Mouse (Mus musculus): ENCODE data around the gene Cxadr. TPM values are rescaled to one million over a fixed set of nuclear protein-coding genes. Genes with fewer than 3 reads are reported as not detected.

The Cxadr gene
- polyA plus RNA-seq, 1 experiment from 2014 or later: 14.4 TPM

DNA sequence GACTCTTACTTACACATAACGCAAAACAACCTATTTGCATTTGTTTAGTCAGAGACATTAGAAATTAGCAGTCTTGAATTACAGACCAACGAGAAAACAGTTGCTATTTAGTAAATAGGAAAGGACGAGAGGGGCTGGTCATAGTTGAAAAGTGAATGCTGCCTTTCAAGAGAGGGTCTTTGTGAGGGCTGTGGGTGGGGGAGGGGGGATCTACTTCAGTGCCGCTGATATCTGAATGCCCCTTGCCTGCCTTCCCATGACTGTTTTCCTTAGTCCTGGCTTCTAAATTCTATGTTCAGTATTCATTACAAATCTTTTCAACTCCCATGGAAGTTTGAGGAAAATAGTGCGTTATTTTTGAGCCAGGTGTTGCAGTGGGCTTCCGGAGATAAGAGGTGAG is 12.7 kb downstream of the Cxadr start:
- Histone ChIP-seq H3K9ac (ENCODE audit: low read depth, low read length) (no peak overlapping the region), H3K9me3 (ENCODE audit: control insufficient read depth, low read length) (no peaks in the 10 kb centered on the region), H3K36me3 (ENCODE audit: control insufficient read depth, insufficient read depth, low read length) (no peaks in the 10 kb centered on the region), H3K27ac (replicated peaks; ENCODE audit: low read depth, low read length) (no peak overlapping the region), H3K27me3 (replicated peaks; ENCODE audit: control insufficient read depth, insufficient read depth, low read length) (no peaks in the 10 kb centered on the region), H3K4me2 (ENCODE audit: low read depth, low read length) (peak overlapping the region; percentile 37), H3K4me3 (ENCODE audit: low read depth, low read length) (no peak overlapping the region), H3K4me1 (ENCODE audit: control insufficient read depth, insufficient read depth, low read length) (peaks cover 10% of the 10 kb centered on the region; the same call in 1 of the 2 replicates)
- ATAC-seq (ENCODE audit: low read depth) (no peak), DNase-seq (ENCODE audit: low spot score) (no peak)
- 48% methylated on average over 6 of the region's 6 CpGs for WGBS

DNA sequence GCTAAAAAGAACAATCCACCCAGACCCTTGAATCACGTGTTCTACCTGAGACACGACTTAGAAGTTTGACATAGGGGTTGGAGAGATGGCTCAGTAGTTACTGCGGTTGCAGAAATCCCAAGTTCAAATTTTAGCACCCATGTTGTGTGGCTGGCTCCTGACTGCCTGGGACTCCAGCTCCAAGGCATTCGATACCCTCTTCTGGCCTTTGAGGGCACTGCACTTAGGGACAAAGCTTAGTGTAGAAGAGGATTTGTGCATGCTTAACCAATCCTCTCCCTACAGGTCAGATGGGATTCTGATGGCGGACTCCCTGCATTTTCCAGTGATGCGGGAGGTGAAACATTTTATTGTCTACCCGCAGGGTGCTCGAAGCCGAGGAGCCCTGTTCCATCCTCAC is 15.6 kb downstream of the Cxadr start:
- Histone ChIP-seq H3K27ac (replicated peaks; ENCODE audit: low read depth, low read length) (no peak overlapping the region), H3K36me3 (ENCODE audit: control insufficient read depth, insufficient read depth, low read length) (no peaks in the 10 kb centered on the region), H3K4me2 (ENCODE audit: low read depth, low read length) (no peak overlapping the region), H3K9me3 (ENCODE audit: control insufficient read depth, low read length) (no peaks in the 10 kb centered on the region), H3K27me3 (replicated peaks; ENCODE audit: control insufficient read depth, insufficient read depth, low read length) (no peaks in the 10 kb centered on the region), H3K4me3 (ENCODE audit: low read depth, low read length) (no peak overlapping the region), H3K9ac (ENCODE audit: low read depth, low read length) (no peak overlapping the region), H3K4me1 (ENCODE audit: control insufficient read depth, insufficient read depth, low read length) (peaks cover 12% of the 10 kb centered on the region)
- ATAC-seq (ENCODE audit: low read depth) (peak; percentile 46; the same call in 1 of the 2 replicates), DNase-seq (ENCODE audit: low spot score) (peak; percentile 17)
- WGBS: 85% methylated on average over 9 of the region's 9 CpGs

DNA sequence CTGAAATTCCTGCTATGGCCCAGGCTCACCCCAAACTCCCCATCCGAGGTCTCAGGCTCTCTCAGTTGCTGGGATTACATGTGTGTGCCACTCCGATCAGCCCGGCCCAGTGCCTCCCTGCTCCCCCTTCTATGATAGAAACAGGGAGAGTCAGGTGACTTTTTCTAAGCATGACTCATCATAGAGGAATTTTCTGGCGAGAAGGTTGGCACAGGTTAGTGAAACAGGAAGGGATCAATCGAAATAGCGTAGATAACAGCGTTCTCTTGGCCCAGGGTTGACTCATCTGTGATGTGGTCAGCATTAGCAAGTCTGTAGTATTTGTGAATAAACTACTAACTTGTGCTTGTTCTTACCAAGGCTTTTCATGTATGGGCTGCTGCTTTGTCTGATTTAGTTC is 16.7 kb downstream of the Cxadr start:
- Histone ChIP-seq H3K4me1 (ENCODE audit: control insufficient read depth, insufficient read depth, low read length) (peaks cover 21% of the 10 kb centered on the region), H3K9me3 (ENCODE audit: control insufficient read depth, low read length) (no peaks in the 10 kb centered on the region), H3K4me3 (ENCODE audit: low read depth, low read length) (no peak overlapping the region), H3K27me3 (replicated peaks; ENCODE audit: control insufficient read depth, insufficient read depth, low read length) (no peaks in the 10 kb centered on the region), H3K4me2 (ENCODE audit: low read depth, low read length) (no peak overlapping the region), H3K36me3 (ENCODE audit: control insufficient read depth, insufficient read depth, low read length) (no peaks in the 10 kb centered on the region), H3K9ac (ENCODE audit: low read depth, low read length) (no peak overlapping the region), H3K27ac (replicated peaks; ENCODE audit: low read depth, low read length) (no peak overlapping the region)
- DNase-seq (ENCODE audit: low spot score) (peak; percentile 26), ATAC-seq (ENCODE audit: low read depth) (no peak)
- WGBS: 63% methylated on average over 7 of the region's 7 CpGs

DNA sequence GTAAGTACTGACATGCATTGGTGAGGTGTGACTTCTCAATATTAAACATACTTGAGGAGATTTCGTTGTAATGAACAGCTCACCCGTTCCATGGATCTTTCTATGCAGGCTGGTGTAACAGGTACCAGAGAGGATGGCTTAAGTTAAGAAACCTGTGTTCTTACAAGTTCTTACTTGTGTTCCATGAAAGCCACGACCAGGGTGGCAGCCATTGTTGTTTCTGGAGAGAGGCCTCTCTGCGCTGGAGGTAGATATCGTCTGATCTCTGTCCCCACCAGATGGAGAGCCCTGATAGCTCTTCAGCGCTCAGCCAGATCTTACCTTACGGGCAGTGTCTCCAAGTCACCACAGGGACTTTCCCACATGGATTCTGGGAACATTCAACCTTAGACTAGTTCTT is 18.4 kb downstream of the Cxadr start:
- no peak for DNase-seq (ENCODE audit: low spot score)
- peaks cover 11% of the 10 kb centered on the region for H3K4me1 ChIP-seq (ENCODE audit: control insufficient read depth, insufficient read depth, low read length)
- H3K9me3 ChIP-seq (ENCODE audit: control insufficient read depth, low read length): no peaks in the 10 kb centered on the region
- no peak overlapping the region for H3K9ac ChIP-seq (ENCODE audit: low read depth, low read length)
- H3K4me3 ChIP-seq (ENCODE audit: low read depth, low read length): no peak overlapping the region
- no peak overlapping the region for H3K27ac ChIP-seq (replicated peaks; ENCODE audit: low read depth, low read length)
- no peaks in the 10 kb centered on the region for H3K36me3 ChIP-seq (ENCODE audit: control insufficient read depth, insufficient read depth, low read length)
- ATAC-seq (ENCODE audit: low read depth): no peak
- H3K4me2 ChIP-seq (ENCODE audit: low read depth, low read length): no peak overlapping the region
- 65% methylated on average over 7 of the region's 7 CpGs for WGBS
- H3K27me3 ChIP-seq (replicated peaks; ENCODE audit: control insufficient read depth, insufficient read depth, low read length): no peaks in the 10 kb centered on the region

DNA sequence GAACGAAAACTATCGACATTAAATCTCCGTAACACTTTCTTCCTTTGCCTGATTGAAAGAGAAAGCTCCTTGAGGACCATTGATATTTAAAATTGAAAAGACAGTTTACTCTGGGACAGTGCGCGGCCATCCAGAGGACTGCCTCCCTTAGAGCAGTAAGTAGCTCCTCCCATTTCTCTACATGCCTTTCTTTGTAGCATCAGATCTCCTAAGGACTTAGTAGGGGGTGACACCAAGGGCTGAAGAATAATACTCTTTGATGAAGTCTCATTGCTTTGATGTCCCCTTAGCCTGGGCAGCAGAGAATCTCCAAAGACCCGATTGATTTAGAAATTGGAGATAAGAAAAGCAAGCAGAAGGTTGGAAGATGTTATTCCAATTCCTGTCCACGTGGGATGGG is 20.3 kb downstream of the Cxadr start:
- no peaks in the 10 kb centered on the region for H3K9me3 ChIP-seq (ENCODE audit: control insufficient read depth, low read length)
- 18% methylated on average over 7 of the region's 7 CpGs for WGBS
- DNase-seq (ENCODE audit: low spot score) (no peak), ATAC-seq (ENCODE audit: low read depth) (no peak)
- peaks cover 11% of the 10 kb centered on the region for H3K4me1 ChIP-seq (ENCODE audit: control insufficient read depth, insufficient read depth, low read length)
- no peaks in the 10 kb centered on the region for H3K36me3 ChIP-seq (ENCODE audit: control insufficient read depth, insufficient read depth, low read length)
- H3K27me3 ChIP-seq (replicated peaks; ENCODE audit: control insufficient read depth, insufficient read depth, low read length): no peaks in the 10 kb centered on the region
- no peak overlapping the region for H3K9ac ChIP-seq (ENCODE audit: low read depth, low read length)
- H3K4me2 ChIP-seq (ENCODE audit: low read depth, low read length): peak overlapping the region; percentile 33
- no peak overlapping the region for H3K27ac ChIP-seq (replicated peaks; ENCODE audit: low read depth, low read length)
- no peak overlapping the region for H3K4me3 ChIP-seq (ENCODE audit: low read depth, low read length)

DNA sequence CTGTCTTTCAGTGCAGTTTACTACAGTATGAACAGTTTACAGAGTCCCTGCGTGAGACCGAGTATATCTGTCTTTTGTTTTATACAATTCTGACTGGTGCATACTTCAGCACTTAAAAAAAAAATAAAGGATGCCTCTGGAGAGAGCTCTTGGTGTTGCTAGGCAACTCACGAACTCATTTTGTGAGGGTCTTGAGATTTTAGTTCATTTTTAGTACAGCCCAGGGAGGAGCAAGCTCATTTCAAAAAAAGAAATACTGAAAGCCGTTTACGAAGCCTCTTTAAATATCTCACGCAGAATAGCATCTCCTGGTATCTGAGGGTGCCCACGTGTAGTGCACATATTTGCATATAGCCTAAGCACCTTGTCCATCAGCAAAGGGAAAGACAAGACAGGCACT is 20.9 kb downstream of the Cxadr start:
- ATAC-seq (ENCODE audit: low read depth) (no peak), DNase-seq (ENCODE audit: low spot score) (peak; percentile 20)
- no peaks in the 10 kb centered on the region for H3K9me3 ChIP-seq (ENCODE audit: control insufficient read depth, low read length)
- no peak overlapping the region; the same call in 1 of the 2 replicates for H3K27ac ChIP-seq (replicated peaks; ENCODE audit: low read depth, low read length)
- H3K4me2 ChIP-seq (ENCODE audit: low read depth, low read length): peak overlapping the region; percentile 18; the same call in 1 of the 2 replicates
- H3K27me3 ChIP-seq (replicated peaks; ENCODE audit: control insufficient read depth, insufficient read depth, low read length): no peaks in the 10 kb centered on the region
- no peak overlapping the region for H3K4me3 ChIP-seq (ENCODE audit: low read depth, low read length)
- WGBS: 35% methylated on average over 7 of the region's 7 CpGs
- H3K4me1 ChIP-seq (ENCODE audit: control insufficient read depth, insufficient read depth, low read length): peaks cover 11% of the 10 kb centered on the region
- no peak overlapping the region for H3K9ac ChIP-seq (ENCODE audit: low read depth, low read length)
- H3K36me3 ChIP-seq (ENCODE audit: control insufficient read depth, insufficient read depth, low read length): no peaks in the 10 kb centered on the region

DNA sequence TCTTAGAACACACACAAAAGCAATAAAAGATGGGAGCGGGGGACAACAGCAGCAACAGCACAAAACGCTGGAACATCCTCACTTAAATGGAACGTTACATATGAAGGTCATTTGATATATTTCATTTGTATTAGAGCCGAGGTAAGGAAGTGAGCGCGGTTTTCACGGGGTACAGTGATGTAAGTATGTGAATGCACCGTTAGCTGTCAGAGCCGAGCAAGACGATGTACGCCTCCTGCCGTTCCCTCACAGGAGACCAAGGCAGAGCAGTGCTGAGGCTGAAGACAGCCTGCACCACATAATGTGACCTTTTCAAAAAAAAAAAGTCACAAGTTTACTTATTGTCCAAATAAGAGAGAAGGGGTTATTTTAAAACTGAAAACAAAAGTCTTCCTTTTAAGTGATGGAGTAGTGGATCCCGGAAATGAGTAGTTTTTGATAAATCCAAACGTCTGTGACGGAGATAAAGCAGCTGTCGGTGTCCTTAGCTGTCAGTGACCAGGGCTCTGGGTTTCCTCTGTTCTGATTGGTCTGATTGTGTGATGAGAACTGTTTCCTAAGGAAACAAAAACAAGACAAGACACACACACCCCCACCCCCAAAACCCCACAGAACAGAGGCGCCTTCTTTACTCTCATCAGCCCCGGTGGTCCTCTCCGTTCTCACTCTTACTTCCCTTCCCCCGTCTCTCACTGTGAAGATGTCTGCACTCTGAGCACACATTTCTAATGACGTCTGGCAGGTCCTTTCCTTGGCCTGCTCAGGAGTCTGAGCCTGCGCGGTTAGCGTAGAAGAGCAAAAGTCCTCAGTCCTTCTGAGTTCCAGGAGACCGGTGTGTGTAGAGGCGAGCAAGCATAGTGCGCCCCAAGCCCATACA is 24.9 kb downstream of the Cxadr start:
- Histone ChIP-seq H3K27ac (replicated peaks; ENCODE audit: low read depth, low read length) (no peak overlapping the region), H3K4me2 (ENCODE audit: low read depth, low read length) (no peak overlapping the region), H3K4me3 (ENCODE audit: low read depth, low read length) (no peak overlapping the region), H3K9ac (ENCODE audit: low read depth, low read length) (no peak overlapping the region), H3K36me3 (ENCODE audit: control insufficient read depth, insufficient read depth, low read length) (peaks cover 11% of the 10 kb centered on the region; the same call in 1 of the 2 replicates), H3K4me1 (ENCODE audit: control insufficient read depth, insufficient read depth, low read length) (peaks cover 11% of the 10 kb centered on the region), H3K27me3 (replicated peaks; ENCODE audit: control insufficient read depth, insufficient read depth, low read length) (no peaks in the 10 kb centered on the region), H3K9me3 (ENCODE audit: control insufficient read depth, low read length) (no peaks in the 10 kb centered on the region)
- ATAC-seq (ENCODE audit: low read depth): no peak
- DNase-seq (ENCODE audit: low spot score): no peak
- WGBS: 73% methylated on average over 27 of the region's 27 CpGs

DNA sequence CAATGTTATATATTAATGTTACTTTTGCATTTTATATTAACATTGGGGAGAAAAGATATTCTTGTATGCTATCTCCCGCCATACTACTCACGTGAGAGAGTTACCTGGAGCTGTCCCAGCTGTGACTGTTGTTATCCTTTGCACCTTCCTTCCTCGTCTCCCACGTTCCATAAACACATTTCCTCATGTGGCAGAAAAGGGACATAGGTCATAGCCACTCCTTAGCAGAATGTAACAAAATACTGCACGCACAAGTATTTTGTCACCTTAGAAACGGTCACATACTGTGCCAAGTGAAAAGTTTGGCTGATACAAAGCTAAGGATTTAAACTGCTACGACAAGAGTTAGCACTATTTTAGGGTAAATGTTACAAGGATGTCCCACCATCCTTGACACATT is 26.3 kb downstream of the Cxadr start:
- 86% methylated on average over 7 of the region's 7 CpGs for WGBS

DNA sequence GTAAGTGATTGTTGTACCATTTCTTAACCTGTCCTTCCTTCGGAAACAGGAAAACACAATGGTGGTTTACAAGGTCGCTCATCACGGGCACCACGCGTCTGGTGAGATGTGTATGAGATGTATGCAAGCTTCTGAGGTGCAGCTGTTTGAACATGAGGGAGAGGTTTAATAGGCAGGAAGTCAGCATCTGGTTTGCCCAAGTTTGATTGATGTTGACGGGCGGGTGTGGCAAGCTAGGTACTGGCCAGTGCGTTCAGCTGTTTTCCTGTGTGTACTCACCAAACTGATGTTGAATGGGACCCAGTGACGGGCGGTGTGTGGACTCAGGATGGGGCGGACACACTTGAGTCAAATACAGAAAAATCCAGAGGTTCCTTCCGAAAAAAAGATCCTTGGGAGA is 26.7 kb downstream of the Cxadr start:
- no peak for DNase-seq (ENCODE audit: low spot score)
- H3K4me2 ChIP-seq (ENCODE audit: low read depth, low read length): no peak overlapping the region
- peaks cover 16% of the 10 kb centered on the region; the same call in 1 of the 2 replicates for H3K36me3 ChIP-seq (ENCODE audit: control insufficient read depth, insufficient read depth, low read length)
- ATAC-seq (ENCODE audit: low read depth): no peak
- H3K9me3 ChIP-seq (ENCODE audit: control insufficient read depth, low read length): no peaks in the 10 kb centered on the region
- 89% methylated on average over 12 of the region's 12 CpGs for WGBS
- no peaks in the 10 kb centered on the region for H3K27me3 ChIP-seq (replicated peaks; ENCODE audit: control insufficient read depth, insufficient read depth, low read length)
- no peak overlapping the region for H3K27ac ChIP-seq (replicated peaks; ENCODE audit: low read depth, low read length)
- H3K4me1 ChIP-seq (ENCODE audit: control insufficient read depth, insufficient read depth, low read length): no peaks in the 10 kb centered on the region
- no peak overlapping the region for H3K9ac ChIP-seq (ENCODE audit: low read depth, low read length)
- no peak overlapping the region for H3K4me3 ChIP-seq (ENCODE audit: low read depth, low read length)

More for the DNA sequence above, 26.3 kb downstream of the Cxadr start:
- no peak for DNase-seq (ENCODE audit: low spot score)
- H3K4me1 ChIP-seq (ENCODE audit: control insufficient read depth, insufficient read depth, low read length): peaks cover 4% of the 10 kb centered on the region; the same call in 1 of the 2 replicates
- H3K36me3 ChIP-seq (ENCODE audit: control insufficient read depth, insufficient read depth, low read length): peaks cover 12% of the 10 kb centered on the region; the same call in 1 of the 2 replicates
- no peak overlapping the region for H3K4me3 ChIP-seq (ENCODE audit: low read depth, low read length)
- no peaks in the 10 kb centered on the region for H3K9me3 ChIP-seq (ENCODE audit: control insufficient read depth, low read length)
- no peak for ATAC-seq (ENCODE audit: low read depth)
- H3K9ac ChIP-seq (ENCODE audit: low read depth, low read length): no peak overlapping the region
- H3K27me3 ChIP-seq (replicated peaks; ENCODE audit: control insufficient read depth, insufficient read depth, low read length): no peaks in the 10 kb centered on the region
- H3K27ac ChIP-seq (replicated peaks; ENCODE audit: low read depth, low read length): no peak overlapping the region
- no peak overlapping the region for H3K4me2 ChIP-seq (ENCODE audit: low read depth, low read length)

All from embryonic facial prominence, embryonic 14.5 days (tissue).